Mouse (Mus musculus) small intestine, adult 2 months (tissue): ENCODE results near the gene Stk38. TPM values are rescaled to one million over a fixed set of nuclear protein-coding genes. Genes with fewer than 3 reads are reported as not detected.
A peak's percentile ranks its signal among the peaks of the same experiment; 100 is the strongest.

Experiments
- H3K27ac ChIP-seq: fragments of 200-500 bp; 2 replicates; pipeline ENCODE4 v1.5.1; 2012; ENCODE audit warnings: low read depth, low read length, control low read depth, inconsistent platforms; ENCODE audit not compliant: insufficient read depth
- H3K27me3 ChIP-seq: fragments of 200-500 bp; 2 replicates; pipeline ENCODE4 v1.6.1; 2012; ENCODE audit warnings: mild to moderate bottlenecking, moderate library complexity, low read length, inconsistent platforms; ENCODE audit not compliant: control insufficient read depth, insufficient read depth
- H3K36me3 ChIP-seq: fragments of 200-500 bp; 2 replicates; pipeline ENCODE4 v1.6.1; 2012; ENCODE audit warnings: mild to moderate bottlenecking, low read length, control low read depth, inconsistent platforms; ENCODE audit not compliant: control insufficient read depth, insufficient read depth
- H3K4me1 ChIP-seq: fragments of 200-500 bp; 2 replicates; pipeline ENCODE4 v1.6.1; 2012; ENCODE audit warnings: low read length, inconsistent platforms, mixed read lengths; ENCODE audit not compliant: control insufficient read depth, insufficient read depth, insufficient read length
- H3K4me3 ChIP-seq: fragments of 200-500 bp; 2 replicates; pipeline ENCODE4 v1.5.1; 2012; ENCODE audit warnings: low read depth, mild to moderate bottlenecking, control low read depth, inconsistent platforms, low read length, moderate library complexity
- CTCF ChIP-seq: fragments of 200-500 bp; IDR thresholded peaks from 2 replicates; pipeline ENCODE4 v1.5.1; 2012; ENCODE audit warnings: low read depth, mild to moderate bottlenecking, control low read depth, inconsistent platforms, low read length, moderate library complexity, mixed read lengths; ENCODE audit not compliant: insufficient replicate concordance, insufficient read length; ENCODE audit errors: extremely low read depth
- POLR2A ChIP-seq: fragments of 200-500 bp; IDR thresholded peaks from 2 replicates; pipeline ENCODE4 v1.6.1; 2012; ENCODE audit warnings: low read depth, mild to moderate bottlenecking, control low read depth, inconsistent platforms, low read length, moderate library complexity
- WGBS: fragments of 180-500 bp; shearing (Covaris S2); methylation state at CpG from one replicate; pipeline ENCODE4 v1.1.7; 2018; 5-methylcytosine and 5-hydroxymethylcytosine counted together
- polyA plus RNA-seq: library from polyadenylated mRNA; depleted of rRNA; stranded (reverse); fragments of >200 nt; gene quantifications from 2 replicates; pipeline ENCODE4 v1.2.3, GENCODE M21; 2012

Gene Stk38
- polyA plus RNA-seq, 1 experiment: 105 TPM

DNA sequence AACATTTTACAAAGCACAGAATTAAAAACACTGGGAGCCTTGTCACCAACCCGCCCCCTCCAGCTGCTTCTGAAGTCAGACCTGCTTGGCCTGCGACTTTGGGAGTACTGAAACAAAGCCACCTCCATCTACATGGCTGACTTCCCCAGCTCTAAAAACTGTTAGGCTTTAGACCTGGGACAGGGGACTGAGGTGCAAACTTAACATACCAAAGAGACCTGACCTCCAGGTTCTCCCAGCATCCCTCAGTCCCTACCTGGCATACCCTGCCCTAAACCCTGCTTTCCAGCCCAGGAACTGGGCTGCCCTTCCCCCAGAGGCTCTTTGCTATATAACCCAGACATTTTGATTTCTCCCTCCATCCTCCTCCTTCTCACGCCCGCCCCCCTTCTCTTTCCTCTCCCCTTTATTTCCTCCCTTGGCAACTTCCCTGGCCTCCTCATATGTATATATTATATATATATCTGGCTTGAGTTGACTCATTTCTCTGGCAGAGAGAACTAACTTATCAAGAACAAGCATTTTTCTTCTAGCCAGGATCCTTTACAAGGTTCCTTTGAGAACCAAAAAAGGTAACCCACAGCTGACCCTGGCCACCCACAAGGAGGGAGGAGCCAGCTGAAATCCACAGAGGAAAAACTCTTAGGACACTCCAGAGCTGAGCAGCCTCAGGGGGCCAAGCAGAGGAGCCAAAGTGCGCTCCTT is 19.0 kb upstream of the Stk38 start:
- H3K36me3 ChIP-seq: no peaks in the 10 kb centered on the region
- H3K27ac ChIP-seq: no peak overlapping the region
- 90% methylated on average over 5 of the region's 5 CpGs for WGBS
- H3K4me3 ChIP-seq: no peak overlapping the region
- H3K4me1 ChIP-seq: no peaks in the 10 kb centered on the region
- no peaks in the 10 kb centered on the region for H3K27me3 ChIP-seq
- TF ChIP-seq CTCF (no peak), POLR2A (no peak)

DNA sequence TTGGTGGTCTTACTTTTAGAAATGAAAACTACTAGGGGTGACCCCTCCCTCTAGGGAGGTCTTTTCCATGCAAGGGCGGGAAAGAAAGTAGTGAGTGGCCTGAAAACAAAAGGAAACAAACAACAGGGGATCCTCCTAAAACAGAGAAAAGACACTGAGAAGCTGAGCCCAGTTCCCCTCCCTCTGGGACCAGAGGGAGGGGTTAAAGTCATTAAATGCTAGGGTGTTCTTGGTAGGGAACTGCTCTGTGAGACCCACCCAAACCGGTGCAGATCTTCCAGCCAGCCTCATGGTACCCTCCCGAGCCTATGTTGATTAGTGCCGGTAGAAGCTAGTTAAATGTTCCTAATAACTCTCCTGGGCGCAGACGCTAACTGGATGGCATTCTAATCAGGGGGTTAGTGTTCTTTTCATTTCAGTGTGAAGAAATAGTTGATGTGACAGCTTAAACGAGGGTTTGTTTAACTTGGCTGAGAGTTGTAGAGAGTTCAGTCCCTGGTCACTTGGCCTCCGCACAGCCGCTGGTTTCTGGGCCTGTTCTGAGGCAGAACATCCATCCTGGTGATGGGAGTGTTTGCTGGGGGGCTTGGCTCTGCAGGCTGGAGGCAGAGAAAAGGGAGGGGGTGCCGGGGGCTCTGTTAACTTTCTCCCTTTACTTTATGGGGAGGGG is 17.2 kb upstream of the Stk38 start:
- 59% methylated on average over 10 of the region's 10 CpGs for WGBS
- Histone ChIP-seq H3K36me3 (no peaks in the 10 kb centered on the region), H3K4me1 (no peaks in the 10 kb centered on the region), H3K27me3 (no peaks in the 10 kb centered on the region), H3K27ac (no peak overlapping the region), H3K4me3 (no peak overlapping the region)
- TF ChIP-seq POLR2A: no peak
- no peak for TF ChIP-seq CTCF

DNA sequence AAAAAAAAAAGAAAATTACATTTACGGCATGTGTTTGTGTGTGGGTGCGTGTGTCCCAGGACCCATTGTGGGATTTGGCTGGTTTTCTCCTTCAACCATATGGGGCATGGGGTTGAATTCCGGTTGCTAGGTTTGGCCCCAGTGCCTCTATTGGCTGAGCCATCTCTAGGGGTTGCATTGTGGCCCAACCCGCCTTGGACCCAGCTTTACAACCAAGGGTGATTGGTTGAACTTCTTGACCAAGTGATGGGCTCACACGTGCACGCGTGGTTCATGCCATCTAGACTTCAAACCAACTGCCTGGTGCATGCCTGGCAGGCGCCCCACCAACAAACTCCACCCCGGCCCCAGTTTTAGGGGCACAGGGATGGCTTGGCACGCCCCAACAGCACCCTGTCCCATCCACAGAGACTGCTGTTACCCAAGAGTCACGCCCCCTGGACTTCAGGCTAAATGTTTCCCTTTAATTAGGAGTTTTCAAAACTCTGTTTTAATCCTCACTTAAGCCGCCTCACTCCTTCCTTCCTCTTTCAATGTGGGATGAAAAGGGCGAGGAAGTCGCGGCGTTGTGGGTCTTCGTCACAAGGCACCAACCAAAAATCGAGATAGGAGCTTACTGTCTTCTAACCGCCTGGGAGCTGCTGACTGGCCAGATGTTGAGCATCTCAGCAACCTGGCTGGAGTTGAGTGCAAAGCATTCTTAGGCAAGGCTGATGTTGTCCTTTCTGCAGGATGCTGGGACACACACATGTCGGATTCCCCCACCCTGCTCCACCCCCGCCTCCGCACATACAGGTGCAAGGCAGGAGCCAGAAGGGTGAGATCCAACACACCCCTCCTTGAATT is 16.5 kb upstream of the Stk38 start:
- Histone ChIP-seq H3K4me1 (no peaks in the 10 kb centered on the region), H3K4me3 (no peak overlapping the region), H3K36me3 (no peaks in the 10 kb centered on the region), H3K27ac (no peak overlapping the region), H3K27me3 (no peaks in the 10 kb centered on the region)
- no peak for TF ChIP-seq CTCF
- no peak for TF ChIP-seq POLR2A
- 86% methylated on average over 22 of the region's 22 CpGs for WGBS

DNA sequence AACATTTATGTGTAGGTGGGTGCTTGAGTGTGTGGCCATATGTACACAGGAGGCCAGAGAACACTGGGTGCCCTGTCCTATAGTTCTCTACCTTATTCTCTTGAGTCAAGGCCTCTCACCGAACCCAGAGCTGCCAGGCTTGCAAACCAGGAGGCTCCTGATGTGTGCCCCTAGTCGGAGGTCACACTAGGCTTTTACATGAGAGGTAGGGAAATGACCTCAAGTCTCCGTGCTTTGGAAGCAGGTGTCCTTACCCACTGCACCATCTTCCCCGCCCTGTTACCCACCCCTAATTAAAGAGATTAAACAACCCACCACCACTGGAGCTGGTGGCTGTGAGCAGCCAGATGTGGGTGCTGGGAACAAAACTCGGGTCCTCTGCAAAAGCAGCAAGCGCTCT is 15.6 kb upstream of the Stk38 start:
- 85% methylated on average over 6 of the region's 6 CpGs for whole genome bisulfite sequencing
- TF ChIP-seq POLR2A: no peak
- TF ChIP-seq CTCF: no peak
- Histone ChIP-seq H3K27ac (no peak overlapping the region), H3K4me1 (peaks cover under 1% of the 10 kb centered on the region; the same call in 1 of the 2 replicates), H3K27me3 (no peaks in the 10 kb centered on the region), H3K36me3 (no peaks in the 10 kb centered on the region), H3K4me3 (no peak overlapping the region)

DNA sequence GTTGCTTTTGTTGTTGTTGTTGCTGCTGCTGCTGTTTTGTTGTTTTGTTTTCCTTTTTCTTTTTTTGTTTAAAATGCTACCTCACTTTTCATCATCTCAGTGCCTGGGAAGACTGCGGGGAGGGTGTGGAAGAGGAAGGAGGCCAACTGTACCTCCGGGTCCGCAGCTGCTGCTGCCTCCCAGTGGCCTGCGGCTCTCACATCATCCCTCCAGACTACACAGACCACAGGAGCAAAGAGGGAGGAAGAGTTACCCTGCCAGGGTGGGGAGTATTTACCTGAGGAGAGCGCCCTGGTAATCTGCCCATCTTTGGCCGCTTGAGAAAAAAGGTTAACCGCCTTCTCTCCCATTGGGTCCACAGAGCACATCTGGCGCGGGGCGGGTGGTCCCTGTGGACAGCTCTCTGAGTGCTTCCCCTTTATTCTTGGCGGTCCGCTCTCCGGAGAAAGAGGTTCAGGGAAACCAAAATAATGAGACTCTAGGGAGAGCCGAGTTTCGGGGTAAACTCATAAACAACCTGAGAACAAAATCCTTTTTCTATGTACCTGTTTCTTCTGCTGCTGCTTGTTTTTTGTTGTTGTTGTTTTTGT is 14.5 kb upstream of the Stk38 start:
- WGBS: 34% methylated on average over 15 of the region's 15 CpGs
- Histone ChIP-seq H3K4me1 (peaks cover 3% of the 10 kb centered on the region; the same call in 1 of the 2 replicates), H3K4me3 (0 out of 2 replicates have a peak overlapping the region, but pooled peaks have one; percentile 21), H3K27ac (no peak overlapping the region), H3K27me3 (no peaks in the 10 kb centered on the region), H3K36me3 (no peaks in the 10 kb centered on the region)
- TF ChIP-seq CTCF (peak; percentile 67; the same call in 1 of the 2 replicates), POLR2A (no peak)

DNA sequence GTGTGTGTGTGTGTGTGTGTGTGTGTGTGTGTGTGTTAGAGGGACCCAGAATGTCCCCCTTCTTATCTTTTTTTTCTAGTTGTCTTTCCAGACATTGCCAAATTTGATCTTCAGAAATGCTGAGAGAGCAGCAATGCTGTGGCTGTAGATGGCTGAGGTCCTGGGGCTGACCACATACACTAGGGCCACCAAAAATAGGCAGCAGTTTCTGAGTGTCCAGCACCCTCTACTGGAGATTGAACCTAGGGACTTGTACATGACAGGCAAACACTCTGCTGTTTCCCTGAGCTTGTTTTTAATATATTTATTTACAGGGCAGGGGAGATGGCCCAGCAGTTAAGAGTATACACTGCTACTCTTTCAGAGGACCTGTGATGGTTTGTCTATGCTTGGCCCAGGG is 12.6 kb upstream of the Stk38 start:
- H3K36me3 ChIP-seq: no peaks in the 10 kb centered on the region
- H3K27me3 ChIP-seq: no peaks in the 10 kb centered on the region
- no peak overlapping the region for H3K4me3 ChIP-seq
- H3K4me1 ChIP-seq: peaks cover 3% of the 10 kb centered on the region; the same call in 1 of the 2 replicates
- no peak for TF ChIP-seq CTCF
- no peak for TF ChIP-seq POLR2A
- no peak overlapping the region for H3K27ac ChIP-seq

DNA sequence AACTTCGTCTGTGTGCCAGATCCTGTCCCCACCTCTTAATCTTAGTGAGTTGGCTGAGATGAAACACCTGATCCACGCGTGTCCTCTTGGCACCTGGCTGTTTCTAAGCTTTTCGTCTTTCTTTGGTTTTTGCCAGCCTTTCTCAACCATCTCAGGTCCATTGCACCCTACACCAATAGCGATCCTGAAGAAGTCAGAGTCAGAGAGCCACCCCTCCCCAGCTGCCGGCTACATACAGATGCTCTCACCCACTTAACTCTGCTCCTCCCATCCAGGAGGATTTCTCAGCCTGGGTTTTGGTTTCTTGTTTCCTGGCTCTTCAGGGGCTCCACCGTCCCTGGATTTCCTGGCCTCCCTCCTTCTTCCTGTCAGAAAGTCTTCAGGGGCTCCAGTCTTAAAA is 11.6 kb upstream of the Stk38 start:
- Histone ChIP-seq H3K4me3 (no peak overlapping the region), H3K36me3 (no peaks in the 10 kb centered on the region), H3K27me3 (no peaks in the 10 kb centered on the region), H3K4me1 (peaks cover 3% of the 10 kb centered on the region; the same call in 1 of the 2 replicates), H3K27ac (no peak overlapping the region)
- WGBS: 91% methylated on average over 7 of the region's 7 CpGs
- TF ChIP-seq CTCF: no peak
- no peak for TF ChIP-seq POLR2A
